Mouse (Mus musculus) c-Kit-positive CD71-positive TER-119-negative erythroid progenitor cells, embryonic 14.5 days (primary cell): ENCODE measurements at regions not wholly inside any gene's neighbourhood (a gene's known extent, or its start where the extent isn't known, plus 50 kb on each side); places are given as distances from the start of the nearest gene placed in this dataset.

ENCODE experiments used
- DNase-seq: peaks from one replicate; pipeline ENCODE4 v3.0.0-alpha.2; 2013; ENCODE audit warnings: low read depth

GRCm38 (mm10) chr13:35383624-35384018, 276.0 kb upstream of the Cdyl start:
- no peak for DNase-seq

DNA sequence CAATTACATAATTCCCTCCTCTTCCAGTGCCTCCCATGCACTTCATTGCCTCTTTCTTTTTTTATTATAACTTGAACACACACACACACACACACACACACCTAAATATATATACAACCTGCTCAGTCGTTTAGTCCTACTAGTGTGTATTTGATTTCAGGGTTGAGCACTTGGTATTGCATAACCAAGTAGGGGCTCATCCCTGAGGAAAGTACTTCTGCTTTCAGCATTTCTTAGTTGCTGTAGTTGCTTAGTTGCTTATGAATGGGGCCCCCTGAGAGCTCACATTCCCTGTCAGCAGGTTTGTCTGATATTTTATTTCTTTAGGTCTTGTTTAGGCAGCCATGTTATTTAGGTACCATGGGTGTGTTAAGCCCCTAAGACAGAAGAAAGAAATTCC, 271.3 kb upstream of the Cdyl start:
- no peak for DNase-seq

- DNase-seq, result no peak
Measured at GRCm38 (mm10) chr13:35389781-35390525, 269.7 kb upstream of the Cdyl start.

DNA sequence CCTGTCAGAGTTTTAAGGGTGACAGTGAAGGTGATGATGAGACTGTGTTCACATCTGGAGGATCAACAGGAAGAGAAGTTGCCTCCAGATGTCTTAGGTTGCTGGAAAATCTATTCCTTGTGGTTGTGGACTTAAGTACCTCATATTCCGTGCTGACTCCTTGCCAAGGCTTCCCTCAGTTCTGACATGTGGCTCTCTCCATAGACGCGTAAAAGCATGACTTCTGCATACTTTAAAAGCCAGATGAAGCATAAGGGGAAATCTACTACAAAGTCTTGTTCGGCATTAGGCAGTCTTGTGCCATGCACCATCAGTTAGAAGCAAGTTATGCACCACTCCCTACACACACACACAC, 269.1 kb upstream of the Cdyl start:
- DNase-seq, result no peak

DNA sequence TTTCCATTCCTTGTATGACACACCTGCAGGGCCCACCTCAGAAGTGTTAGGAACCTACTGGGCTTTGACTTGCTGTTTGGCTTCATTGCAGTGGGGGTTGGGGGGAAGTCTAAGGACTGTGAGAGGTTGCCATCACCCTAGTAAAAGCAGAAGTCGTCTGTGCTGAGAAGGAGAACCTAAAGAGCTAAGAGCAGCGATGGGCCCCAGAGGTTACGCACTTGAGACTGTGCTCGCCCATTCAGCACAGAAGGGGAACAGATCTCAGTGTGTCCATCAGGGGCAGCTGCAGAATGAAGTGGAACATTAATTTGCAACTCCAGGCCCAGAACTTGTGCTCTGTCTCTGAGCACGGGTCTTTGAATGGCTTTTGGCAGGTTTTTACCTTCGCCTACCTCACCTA, 267.5 kb upstream of the Cdyl start:
- DNase-seq, result no peak

DNA sequence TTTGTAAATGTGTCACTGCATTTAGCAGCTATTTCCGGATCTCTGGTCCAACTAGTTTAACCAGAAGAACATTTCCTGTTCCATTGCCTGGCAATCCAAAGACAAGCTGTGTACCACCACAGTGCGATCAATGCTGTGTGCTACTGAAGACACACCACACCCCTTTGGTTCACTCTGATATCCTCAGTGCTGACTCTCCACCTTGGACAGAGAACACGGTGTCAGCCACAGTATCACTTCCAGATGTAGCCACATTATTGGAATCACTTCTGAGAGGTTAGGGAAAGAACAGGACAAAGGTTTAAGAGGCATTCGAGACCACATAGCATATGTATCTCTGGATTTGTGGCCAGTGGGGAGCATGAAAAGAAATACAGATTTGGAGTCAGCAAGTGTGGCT, 264.4 kb upstream of the Cdyl start:
- DNase-seq, result no peak

DNA sequence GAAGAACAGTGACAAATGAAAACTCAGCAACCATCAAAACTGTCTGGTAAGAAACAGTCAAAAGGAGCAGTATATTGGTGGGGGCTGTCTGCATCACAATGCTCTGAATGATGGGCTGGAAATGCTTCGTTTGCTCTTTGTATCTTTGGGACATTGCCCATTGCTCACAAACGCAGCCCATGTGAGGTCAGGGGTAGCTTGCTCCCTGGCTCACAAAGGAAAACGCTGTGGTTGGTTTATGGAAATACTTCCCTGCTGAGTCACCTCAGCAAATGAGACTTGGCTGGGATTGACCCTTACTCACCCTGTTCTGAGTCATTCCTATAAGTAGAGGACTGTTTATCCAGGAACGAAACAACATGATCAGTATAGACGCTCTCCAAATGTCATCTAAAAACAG, 264.0 kb upstream of the Cdyl start:
- no peak for DNase-seq

- DNase-seq, result no peak
Measured at GRCm38 (mm10) chr13:35397166-35397565, 262.5 kb upstream of the Cdyl start.

DNA sequence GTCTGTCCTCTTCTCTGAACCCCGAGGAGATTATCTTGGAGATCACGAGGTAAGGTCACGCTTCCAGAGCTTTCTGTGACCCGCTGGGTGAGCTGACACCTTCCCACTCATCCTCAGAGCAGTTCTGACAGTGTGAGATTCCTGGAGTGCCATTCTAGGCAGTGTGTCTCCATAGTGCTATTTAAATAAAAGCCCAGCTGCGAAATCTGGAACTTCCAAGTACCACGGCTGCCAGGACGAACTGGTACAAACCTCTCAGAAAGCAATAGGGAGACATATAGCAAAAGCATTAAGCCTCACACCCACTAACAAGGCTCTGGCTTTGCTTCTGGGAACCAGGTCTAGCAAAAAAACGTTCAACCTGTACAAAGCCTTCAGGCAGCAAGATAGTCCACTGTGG, 261.4 kb upstream of the Cdyl start:
- DNase-seq, result no peak

DNA sequence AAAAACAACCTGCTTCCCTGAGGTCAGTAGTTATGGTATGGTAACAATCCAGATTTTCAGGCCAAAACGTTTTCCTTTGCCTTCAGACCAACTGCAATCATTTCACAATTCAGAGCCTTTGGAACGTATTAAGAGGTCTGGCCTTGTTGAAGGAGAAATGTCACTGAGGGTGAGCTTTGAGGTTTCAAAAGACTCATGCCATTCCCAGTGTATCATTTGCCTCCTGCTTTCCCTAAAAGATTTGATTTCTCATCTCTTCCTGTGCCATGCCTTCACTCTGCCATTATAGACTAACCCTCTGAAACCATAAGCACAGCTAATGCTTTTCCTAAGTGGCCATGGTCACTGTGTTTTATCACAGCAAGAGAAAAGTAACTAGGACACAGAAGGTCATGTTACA, 256.8 kb upstream of the Cdyl start:
- DNase-seq, result no peak

DNA sequence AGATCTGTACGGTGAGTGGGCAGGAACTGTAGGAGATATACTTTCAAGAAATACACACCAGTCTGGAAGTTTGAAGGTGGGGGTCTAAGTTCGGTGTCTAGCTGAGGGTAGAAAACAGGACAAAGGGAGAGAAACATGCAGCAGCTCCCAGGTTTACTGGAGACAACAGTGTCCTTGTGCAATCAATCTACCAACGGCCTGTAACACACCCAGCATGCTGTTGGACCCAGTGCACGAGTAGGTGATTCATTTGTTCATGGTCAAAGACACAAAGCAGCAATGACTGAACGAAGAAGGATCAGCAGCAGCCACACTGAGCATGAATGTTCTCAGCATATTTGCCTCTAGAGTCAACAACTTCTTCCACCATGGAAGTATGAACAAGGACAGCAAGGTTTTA, 255.2 kb upstream of the Cdyl start:
- DNase-seq, result no peak

- no peak for DNase-seq
Measured at GRCm38 (mm10) chr13:35405384-35405783, 254.2 kb upstream of the Cdyl start.

DNA sequence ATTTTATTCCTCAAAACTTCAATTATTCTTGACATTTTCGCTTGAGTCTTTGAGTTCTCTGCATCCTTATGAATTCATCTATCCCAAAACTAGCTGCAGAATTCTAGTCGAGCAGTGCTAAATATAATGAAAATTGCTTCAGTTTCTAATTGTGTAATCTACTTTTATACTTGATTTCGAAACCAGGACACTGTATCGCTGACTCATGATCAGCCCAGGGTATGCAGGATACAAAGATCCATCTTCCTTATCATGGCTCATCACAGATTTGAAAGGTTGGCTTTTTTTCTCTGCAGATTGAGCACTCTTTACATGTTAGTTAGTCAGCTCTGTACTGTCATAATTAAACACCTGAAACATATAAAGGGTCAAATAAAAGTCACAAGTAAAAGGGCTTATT, 242.1 kb upstream of the Cdyl start:
- DNase-seq, result no peak

- DNase-seq, result no peak
Measured at GRCm38 (mm10) chr13:35420076-35420475, 239.6 kb upstream of the Cdyl start.

- DNase-seq, result no peak
Measured at GRCm38 (mm10) chr13:35426061-35426460, 233.6 kb upstream of the Cdyl start.

DNA sequence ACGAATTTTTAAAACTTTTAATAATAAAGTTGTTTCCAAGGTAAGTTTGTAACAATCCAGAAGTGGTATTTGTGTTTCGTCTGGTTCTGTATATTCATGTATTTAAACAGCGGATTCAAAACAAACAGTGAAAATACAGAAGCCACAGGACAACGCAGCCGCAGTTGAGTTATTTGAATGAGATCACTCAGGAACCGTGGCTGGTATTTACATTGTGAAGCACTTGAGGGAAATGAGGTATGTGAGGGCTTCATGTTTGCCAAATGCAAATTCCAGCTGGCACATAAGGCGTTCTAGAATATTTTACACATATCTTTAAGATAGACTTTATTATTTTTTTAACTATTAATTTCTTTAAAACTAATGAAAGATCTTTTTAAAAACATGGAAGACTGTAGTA, 224.5 kb upstream of the Cdyl start:
- no peak for DNase-seq

DNA sequence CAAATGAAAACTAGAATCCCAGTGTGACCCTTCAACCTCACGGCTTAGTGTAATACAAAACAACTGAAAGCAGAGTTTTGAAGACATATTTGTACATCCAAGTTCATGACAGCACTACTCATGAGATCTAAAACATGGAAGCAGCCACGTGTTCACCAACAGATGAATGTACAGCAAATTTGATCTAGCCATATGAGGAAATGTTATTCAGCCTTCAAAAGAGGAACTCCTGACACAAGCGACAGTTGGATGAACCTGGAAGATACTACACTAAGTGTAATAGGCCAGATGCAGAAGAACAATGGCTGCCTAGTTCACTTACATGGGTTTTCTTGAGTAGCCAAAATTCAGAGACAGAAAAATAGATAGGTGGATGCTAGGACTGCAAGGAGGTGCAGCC, 212.0 kb upstream of the Cdyl start:
- DNase-seq, result no peak

GRCm38 (mm10) chr13:35452420-35452819, 207.2 kb upstream of the Cdyl start:
- no peak for DNase-seq

DNA sequence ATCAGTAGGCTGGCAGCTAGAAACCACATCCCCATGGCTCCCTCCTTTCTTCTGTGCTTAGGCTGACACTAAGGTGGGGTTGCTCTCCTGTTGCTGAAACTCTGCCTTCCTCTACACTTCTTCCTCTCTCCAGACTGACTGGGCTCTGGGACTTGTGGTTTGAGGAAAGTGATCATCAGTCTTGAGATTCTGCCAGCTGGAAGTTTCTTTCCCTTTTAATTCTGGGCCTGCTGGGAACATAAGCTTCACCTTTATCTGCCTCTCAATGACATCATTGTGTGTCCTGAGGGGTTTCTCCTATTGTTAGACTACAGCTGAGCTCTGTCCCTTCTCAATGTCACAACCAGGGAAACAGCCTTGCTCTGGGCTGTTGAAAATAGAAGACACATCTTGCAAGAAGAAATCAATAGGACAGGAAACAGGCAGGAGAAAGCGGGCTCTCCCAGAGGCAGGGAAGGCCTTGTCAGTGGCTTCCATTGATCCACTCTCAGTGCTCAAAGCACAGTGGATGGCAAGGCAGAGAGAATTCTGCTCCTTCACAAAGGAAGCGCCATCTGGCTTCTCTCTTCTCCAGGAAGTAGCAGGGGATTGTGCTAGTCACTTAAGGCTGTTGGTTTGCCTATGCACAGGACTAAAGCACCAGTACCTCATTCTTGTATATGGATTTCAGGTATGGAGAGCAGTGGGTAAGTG, 206.3 kb upstream of the Cdyl start:
- no peak for DNase-seq

DNA sequence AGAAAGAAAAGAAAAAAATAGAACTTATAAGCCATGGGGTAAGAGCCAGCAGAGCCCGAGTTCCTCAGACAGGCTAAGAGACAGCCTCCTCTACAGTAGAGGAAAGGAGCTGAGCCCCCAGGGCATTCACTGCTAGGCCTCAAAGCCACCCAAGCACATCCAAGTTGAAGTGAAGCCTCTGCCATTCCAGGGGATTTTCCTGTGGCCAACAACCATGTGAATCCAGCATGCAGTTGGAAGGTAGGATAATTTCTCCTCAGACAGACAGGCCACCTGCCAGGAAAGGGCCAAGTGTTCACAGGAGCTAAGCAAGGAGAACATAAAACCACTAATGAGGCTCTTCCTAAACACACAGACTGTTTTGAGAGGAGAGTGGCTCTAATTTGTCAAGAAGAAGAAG, 199.6 kb upstream of the Cdyl start:
- DNase-seq, result no peak

GRCm38 (mm10) chr13:35463231-35463630, 196.4 kb upstream of the Cdyl start:
- no peak for DNase-seq

GRCm38 (mm10) chr13:35463850-35464249, 195.8 kb upstream of the Cdyl start:
- DNase-seq, result no peak

DNA sequence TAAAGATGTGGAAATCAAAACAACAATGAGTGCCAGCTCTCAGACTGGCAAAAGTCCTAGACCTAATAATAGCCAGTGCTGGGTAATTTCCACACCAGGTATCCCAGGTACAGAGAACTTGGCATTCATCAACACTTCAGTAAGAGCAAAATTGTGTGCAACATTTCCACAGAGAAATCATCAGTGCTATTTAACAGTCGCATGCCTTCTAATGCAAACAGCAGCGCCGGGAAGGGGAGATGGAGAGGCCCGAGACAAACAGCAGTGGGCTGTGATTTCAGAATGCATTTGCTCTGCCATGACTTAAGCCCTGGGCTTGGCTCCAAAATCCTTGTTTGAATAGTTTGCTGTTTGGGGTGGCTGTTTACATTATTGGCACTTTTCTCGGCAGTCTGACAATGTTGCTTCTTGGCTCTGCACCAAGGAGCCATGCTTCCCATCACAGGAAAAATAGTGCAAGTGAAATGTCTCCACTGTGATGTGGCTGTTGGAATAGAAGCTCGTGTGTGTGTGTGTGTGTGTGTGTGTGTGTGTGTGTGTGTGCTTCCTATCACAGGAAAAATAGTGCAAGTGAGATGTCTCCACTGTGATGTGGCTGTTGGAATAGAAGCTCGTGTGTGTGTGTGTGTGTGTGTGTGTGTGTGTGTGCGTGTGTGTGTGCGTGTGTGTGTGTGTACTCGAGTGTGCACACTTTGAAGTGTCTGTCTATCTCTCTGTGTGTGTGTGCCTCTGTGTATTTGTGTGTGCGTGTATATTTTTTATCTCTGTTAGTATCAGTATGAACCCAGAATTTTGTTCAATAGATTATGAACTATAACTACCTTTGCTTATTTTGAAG, 190.1 kb upstream of the Cdyl start:
- no peak for DNase-seq
